Mouse (Mus musculus): ENCODE data around the gene Nos1.

Gene Nos1

DNA sequence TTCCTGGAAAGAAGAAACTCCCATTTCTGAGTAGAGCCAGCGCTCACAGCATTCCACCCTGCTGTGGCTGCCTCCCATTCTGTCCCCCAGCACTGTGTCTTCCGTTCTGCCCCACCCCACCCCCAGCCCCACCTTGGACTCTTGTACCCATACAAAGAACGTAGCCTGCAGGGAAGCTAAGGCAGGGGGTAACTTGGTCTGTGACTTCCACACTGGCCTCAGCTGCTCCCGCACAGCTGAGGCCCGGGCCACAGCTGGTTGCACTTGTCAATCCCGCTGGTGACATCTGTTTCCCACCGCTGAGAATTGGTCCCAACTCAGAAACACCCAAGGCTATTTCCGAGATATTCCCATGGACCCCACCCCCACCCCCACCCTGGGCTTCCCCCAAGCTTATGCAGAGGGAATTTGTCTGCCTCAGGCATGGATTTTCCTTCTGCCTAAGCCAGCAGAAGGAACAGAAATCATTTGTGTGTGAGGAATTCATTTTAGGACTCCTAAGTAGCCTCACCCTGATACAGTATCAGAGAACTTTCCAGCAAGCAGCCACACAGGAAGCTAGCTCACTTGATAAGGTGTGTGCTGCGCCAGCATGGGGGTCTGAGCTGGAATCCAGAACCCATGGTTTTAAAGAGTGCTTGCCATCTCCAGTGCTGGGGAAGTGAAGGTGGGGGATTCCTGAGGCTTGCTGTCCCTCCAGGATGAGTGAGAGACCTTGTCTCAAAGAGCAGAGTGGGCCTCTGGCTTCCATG lies 117.4 kb downstream of the Nos1 start:
- no peak for DNase-seq (ENCODE audit: low spot score in 2 of 2)

DNA sequence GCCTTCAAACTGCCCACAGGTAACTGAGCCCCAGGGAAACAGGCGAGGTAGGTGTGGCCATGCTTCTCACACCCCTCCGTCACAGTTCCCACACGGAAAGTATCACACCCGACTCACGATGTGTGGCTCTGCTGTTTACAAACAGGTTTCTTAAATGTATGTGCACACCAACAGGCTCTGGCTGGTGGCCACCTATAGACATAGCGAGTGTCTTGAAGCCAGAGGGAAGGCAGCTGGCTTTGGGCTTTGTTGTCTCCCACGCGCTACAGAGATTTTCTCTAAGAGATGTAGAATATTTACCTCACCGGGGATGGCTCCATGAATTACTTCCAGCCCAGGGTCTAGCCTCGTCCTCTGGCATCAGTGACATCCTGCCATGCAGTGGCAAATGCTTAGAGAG lies 118.5 kb downstream of the Nos1 start:
- no peak for DNase-seq (ENCODE audit: low spot score in 2 of 2)

DNA sequence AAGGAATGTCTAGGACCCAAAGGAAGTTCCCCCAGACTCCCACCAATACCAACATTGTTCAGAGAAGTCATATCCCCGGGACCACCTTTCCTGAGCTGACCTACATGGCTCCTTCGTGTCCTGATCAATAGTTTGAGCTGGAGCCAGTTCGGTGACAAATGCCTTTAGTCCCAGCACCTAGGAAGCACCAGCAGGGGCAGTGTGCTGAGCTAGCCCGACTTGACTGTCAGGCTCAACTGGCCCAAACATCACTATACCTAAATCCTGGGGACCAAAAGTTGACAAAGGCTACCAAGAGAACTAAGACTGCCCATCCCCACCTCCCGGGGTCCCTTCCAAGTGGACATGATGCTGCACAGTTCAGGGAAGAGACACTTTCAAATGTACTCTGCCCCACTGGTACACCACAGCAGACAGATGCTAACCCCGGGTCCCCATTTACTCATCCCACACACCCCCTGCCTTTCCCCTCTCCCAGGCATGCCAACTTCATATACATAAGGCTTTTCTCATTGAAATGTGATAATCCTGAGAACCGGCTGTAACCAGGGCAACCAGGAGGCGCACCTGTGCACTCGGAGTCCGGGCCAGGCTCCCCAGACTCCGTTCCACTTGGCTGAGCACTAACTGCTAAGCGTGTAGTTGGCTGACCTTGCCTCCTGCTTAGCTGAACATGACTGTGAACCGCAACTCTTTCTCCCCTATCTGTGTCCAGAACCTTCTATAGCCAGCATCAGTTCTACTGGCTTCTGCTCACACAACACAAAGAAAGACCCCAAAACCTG lies 120.3 kb downstream of the Nos1 start:
- no peak for DNase-seq (ENCODE audit: low spot score in 2 of 2)

DNA sequence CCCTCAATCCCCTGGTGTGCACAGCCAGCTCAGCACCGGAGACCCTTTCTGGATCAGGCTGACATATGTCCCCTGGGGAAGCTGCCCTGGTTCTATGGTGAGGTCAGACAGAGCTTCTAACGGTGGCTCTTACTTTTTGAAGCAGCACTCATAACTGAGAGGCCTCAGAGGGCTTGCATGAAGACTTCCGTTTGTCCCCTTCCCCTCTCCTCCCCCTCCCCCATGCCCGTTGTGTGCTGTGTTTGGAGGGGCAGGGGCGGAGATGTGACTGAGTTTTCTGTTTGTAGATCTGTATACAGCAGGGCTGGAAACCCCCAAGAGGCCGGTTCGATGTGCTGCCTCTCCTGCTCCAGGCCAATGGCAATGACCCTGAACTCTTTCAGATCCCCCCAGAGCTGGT lies 122.7 kb downstream of the Nos1 start:
- DNase-seq (ENCODE audit: low spot score in 2 of 2): no peak

DNA sequence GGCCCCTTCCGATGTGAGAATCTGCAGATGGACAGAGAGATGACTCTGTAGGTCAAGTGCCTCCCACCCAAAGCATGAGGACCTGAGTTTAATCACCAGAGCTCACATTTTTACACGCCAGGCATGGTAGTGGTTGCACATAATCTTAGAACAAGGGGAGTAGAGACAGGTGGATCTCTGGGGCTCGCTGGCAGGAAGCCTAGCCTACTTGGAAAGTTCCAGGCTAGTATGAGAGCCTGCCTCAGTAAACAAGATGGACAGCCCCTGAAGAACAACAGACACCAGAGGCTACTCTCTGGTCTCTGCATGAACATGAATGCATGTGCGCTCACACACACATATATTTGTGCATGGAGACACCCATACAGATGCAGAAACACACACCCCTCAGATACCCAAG lies 124.9 kb downstream of the Nos1 start:
- no peak for DNase-seq (ENCODE audit: low spot score in 2 of 2)

DNA sequence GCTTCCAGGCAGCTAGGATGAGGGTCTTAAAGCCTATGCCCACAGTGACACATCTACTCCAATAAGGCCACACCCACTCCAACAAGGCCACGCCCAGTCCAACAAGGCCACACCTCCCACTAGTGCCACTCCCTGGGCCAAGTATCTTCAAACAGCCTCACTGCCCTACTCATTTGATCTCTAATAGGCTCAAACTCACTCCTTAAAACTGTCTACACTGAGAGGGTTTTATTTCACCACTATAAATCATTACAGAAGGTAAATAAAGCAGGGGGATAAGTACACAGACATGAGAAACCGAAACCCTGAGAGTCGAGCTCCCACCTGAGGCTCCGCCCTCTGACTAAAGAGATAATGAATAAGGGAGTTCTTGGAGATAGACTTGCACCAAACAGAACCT lies 128.7 kb downstream of the Nos1 start:
- no peak for DNase-seq (ENCODE audit: low spot score in 2 of 2)

DNA sequence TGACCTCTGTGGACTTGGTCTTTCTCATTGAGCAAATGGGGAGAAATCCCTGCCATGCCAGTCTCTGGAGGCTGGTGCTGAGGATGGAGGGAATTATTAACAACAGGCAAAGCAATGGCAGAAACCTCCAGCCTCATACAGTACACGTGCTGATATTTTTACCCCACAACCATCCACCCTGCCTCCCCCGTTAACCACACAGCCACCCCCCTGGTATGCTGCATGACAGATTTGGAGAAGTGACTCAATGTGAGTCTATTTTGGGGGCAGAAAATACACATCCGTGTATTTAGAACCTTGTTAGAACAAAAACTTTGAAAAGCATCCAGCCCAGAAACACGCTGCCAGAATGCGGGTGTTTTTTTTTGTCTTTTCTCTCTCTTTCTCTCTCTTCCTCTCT lies 135.5 kb downstream of the Nos1 start:
- DNase-seq (ENCODE audit: low spot score in 2 of 2): no peak

DNA sequence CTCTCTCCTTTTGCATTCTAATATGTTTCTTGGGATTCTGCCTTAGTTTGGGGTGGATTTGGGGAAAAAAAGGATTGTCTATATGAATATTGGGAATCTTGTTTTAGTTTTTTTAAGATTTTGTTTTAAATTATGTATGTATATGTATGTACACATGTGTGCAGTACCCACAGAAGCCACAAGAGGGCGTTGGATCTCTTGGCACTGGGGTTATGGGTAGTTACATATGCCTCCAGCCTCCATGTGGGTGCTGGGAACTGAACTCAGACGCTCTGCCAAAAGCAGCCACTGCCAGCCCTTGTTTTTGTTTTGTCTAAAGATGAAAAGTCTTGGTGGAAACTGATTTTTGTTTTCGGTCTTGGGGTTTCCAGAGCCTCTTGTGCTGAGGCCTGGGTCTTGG lies 136.1 kb downstream of the Nos1 start:
- no peak for DNase-seq (ENCODE audit: low spot score in 2 of 2)

DNA sequence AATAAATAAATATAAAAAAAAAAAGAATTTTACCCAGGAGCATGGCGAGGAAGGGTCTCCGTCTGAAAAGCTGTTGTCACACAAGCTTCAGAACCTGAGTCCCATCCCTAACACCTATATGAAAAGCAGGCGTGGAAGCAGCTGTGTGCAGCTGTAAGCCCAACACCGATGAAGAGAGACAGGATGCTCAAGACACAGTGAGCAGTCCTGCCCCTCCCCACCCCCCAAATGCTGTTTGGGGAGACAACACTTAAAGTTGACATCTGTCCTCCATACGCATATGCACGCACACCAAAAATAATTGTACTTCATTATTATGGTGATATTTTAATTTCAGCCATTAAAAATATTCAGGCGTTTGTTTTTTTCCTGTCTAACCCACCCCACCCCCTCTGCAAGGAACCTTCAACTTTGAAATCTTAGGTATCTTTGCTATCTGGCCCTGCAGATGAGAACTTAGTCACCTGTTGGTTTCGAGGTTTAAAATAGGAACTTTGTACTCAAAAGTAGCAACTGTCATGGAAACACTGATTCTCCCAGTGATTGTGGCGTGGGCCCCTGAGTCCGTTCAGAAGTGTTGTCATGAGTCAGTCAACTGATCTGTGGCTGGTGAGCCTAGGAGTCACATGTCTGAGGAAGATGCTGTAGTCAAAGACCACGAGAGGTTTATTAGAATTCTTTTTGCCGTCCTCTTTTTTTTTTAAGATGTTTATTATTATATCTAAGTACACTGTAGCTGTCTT lies 141.1 kb downstream of the Nos1 start:
- no peak for DNase-seq (ENCODE audit: low spot score in 2 of 2)

DNA sequence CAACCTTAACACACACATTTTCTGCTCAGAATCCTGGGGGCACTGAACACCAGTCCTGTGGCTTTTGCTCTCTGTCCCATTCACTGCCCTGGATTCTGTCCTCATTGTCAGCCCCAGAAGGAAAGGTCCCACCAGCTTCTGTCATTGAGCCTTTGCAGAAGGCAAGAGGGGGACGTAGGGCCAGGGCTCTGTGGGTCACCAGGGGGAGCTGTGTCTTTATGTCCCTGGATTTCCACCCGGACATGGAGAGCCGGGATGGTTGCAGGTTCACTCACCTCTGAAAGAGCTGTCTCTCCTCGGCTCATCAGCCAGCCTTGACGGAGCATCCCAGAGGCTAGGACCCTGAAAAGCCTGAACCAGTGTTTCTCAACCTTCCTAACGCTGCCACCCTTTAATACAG lies 142.9 kb downstream of the Nos1 start:
- no peak for DNase-seq (ENCODE audit: low spot score in 2 of 2)

DNA sequence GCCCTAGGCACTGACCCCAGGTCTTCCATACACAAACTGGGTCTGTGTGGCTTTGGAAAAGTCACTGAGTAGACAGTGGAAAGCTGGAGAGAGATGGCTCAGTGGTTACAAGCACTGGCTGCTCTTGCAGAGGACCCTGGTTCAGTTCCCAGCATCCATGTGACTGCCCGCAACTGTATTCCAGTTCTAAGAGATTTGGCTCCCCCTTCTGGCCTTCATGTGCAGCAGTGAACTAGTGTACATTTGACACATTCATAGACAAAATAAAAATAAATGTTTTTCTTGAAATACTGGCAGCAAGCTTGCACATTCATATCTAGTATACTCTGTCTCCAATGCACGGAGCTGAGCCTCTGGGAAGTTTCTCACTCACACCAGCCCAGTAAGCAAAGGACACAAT lies 147.7 kb downstream of the Nos1 start:
- no peak for DNase-seq (ENCODE audit: low spot score in 2 of 2)

DNA sequence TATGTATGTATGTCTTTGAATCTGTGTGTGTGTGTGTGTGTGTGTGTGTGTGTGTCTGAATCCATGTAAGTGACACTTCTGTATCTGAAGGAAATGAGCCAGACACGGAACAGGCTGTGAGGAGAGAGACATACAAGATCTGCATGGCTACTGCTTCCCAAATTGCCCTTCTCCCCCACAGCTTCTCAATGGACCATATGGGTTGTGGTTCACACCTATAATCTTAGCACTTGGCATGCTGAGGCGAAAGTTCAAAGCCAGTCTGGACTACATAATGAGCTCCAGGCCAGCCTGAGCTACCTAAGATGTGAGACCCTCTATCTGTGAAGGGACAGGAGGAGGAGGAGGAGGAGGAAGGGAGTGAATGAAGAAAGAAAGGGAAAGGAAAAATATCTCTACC lies 151.4 kb downstream of the Nos1 start:
- DNase-seq (ENCODE audit: low spot score in 2 of 2): no peak

DNA sequence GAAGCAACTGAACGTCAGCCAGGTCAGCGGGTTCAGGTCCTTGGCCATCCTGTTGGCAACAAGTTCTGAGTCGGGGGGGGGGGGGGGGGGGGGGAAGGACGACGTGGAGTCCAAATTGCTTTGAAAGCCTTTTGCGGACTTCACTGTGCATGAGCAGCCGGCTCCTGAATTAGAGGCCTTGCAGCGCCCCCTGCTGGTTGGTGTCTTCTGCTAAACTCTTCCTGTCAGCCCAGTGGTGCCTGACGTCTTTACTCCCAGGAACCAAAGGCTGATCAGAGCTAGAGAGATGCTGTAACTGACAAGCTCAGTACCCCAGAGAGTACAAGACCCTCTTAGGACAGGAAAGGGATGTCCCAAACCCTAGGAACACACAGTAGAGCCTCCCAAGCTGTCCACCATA lies 152.0 kb downstream of the Nos1 start:
- DNase-seq (ENCODE audit: low spot score in 2 of 2): peak; percentile 86 to 91

DNA sequence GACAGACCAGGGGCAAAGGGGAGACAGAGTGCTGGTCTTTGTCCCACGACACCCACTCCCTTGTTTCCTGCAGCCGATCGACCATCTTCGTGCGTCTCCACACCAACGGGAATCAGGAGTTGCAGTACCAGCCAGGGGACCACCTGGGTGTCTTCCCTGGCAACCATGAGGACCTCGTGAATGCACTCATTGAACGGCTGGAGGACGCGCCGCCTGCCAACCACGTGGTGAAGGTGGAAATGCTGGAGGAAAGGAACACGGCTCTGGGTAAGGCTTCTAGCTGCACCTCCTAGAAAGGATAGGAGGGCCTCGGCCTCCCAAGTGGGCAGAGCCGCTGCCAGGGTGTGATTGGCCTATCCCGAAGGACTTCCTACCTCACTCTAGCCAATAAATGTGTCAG lies 155.5 kb downstream of the Nos1 start:
- no peak for DNase-seq (ENCODE audit: low spot score in 2 of 2)

DNA sequence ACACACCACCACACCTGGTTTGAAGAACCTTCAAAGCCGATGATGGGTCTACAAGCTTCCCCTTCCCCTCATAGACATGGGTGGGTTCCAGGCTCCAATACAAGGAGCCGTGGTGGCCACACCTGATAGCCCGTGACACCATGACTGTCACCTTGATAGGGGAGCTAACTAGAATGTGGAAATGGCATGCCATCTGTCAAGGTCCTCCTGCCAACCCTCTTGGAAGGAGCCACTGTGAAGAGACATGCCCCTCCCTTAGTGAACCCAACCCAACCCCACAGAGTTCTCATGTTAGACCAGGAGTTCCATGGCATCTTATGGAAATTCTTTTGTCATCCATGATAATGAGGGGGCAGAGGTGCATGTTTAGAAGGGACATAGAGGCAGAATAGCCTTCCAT lies 156.4 kb downstream of the Nos1 start:
- DNase-seq (ENCODE audit: low spot score in 2 of 2): no peak

DNA sequence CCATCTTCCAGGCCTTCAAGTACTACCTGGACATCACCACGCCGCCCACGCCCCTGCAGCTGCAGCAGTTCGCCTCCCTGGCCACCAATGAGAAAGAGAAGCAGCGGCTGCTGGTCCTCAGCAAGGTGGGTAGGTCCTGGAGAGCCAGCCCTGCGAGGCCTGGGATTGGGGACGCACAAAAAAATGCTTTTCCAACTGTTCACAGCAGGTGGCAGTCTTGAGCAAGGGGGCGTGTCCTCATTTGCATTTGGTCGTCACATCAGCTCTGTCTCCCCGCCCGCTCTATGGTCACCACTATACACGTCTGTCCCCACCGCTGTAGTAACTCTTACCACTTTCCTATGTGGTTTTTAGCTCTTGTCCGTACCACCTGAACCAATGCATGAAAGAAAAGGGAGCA lies 157.3 kb downstream of the Nos1 start:
- peak in 1 of 2 experiments; percentile 15 for DNase-seq (ENCODE audit: low spot score in 2 of 2)

DNA sequence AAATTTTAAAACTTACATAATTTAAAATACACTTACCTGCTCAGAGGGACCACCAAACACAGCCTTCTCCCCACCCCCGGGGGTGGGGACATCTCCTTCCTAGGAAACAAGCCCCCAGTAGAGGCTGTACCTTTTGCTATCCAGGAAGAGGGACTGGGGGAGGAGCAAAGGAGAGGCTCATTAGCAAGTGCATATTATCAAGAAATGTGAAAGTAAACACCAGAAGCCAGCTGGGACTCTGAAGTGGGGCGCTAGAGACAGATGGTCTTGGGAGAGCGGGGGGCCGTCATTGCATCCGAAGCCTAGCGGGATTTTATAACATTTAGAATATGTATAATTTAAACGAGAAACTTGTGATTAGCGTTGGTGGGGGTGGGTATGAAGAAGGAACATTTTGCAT lies 158.6 kb downstream of the Nos1 start:
- DNase-seq (ENCODE audit: low spot score in 2 of 2): no peak

DNA sequence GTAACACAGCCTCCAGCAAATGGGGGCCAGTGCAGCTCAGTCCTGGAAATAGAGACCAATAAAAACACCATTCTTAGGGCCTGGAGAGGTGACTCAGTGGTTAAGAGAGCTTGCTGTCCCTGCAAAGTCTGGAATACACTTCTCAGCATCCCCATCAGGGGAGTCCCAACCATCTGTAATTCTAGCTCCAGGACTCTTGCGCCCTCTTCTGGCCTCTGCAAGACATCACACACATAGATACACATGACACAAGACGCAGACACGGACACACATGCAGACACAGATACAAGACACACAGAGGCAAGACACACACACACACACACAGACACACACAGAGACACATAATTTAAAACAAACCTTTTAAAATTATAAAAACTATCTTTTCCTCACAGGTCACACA lies 160.7 kb downstream of the Nos1 start:
- no peak for DNase-seq (ENCODE audit: low spot score in 2 of 2)

DNA sequence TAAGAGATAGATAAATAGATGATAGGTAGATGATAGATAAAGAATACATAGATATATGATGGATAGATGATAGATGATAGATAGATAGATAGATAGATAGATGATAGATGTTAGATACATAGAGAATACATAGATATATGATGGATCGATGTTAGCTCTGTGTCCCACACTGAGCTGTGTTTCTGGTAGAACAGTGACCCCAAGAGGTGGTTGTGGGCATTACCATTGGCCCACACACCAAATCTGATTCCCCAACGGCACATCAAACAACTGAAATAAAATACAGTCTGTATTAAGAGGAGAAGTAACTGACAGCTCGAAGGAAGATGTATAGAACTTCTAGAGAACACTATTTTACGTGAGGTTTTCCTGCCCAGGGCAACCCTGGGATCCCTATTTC lies 165.8 kb downstream of the Nos1 start:
- DNase-seq (ENCODE audit: low spot score in 2 of 2): peak; percentile 49 to 64

DNA sequence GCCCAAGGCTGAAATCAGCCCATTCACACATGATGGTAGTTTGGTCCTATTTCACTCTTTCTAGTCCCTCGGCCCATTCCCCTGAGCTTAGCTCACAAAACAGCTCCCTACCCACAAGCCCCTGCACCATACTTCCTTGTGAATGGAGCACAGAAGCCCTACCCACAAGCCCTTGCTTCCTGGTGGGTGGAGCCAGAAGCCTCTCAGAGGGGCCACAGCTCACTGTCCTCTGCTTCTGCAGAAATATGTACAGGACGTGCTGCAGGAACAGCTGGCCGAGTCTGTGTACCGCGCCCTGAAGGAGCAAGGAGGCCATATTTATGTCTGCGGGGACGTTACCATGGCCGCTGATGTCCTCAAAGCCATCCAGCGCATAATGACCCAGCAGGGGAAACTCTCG lies 168.6 kb downstream of the Nos1 start:
- DNase-seq (ENCODE audit: low spot score in 2 of 2): no peak

DNA sequence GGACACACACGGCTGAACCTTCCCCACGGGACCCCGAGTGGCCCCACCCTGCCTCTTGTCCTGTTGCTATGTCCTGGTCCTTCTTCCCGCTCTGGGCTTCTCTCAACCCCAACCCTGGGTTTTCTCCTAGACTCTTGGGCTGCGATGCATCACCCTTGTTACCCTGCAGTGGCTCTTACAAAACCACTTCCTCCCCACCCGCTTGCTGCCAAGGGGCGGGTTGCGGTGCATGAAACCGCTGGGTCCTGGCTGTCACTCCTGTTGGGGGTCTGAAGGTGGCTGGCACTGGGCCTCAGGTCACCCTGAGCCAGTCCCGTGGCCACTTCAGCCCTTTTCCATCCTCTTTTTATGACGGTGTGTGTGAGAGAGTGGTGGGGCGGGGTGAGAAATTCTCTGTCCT lies 173.1 kb downstream of the Nos1 start:
- no peak for DNase-seq (ENCODE audit: low spot score in 2 of 2)

DNA sequence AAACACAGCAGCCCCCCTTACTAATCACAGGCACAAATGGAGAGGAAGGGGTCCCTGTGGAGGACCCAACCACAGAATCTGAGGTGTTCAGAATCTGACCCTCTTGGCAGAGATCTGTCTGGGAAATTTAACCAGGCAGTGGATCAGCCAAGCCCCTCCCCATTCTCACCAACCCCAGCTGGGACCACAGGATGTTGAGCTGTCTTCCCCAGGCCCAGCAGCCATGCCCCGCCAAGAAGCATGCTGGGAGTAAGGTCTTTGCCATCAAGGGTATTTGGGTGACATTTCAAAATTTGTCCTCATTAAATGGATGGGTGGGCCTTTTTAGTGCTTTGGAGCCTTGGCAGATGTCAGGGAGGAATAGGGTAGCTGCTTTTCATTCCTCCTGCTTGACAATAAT lies 173.6 kb downstream of the Nos1 start:
- DNase-seq (ENCODE audit: low spot score in 2 of 2): no peak

All from frontal cortex, postnatal 25 days (tissue).